Mouse (Mus musculus): ENCODE results near the gene Nxph4.
A peak's percentile ranks its signal among the peaks of the same experiment; 100 is the strongest.

The Nxph4 gene

DNA sequence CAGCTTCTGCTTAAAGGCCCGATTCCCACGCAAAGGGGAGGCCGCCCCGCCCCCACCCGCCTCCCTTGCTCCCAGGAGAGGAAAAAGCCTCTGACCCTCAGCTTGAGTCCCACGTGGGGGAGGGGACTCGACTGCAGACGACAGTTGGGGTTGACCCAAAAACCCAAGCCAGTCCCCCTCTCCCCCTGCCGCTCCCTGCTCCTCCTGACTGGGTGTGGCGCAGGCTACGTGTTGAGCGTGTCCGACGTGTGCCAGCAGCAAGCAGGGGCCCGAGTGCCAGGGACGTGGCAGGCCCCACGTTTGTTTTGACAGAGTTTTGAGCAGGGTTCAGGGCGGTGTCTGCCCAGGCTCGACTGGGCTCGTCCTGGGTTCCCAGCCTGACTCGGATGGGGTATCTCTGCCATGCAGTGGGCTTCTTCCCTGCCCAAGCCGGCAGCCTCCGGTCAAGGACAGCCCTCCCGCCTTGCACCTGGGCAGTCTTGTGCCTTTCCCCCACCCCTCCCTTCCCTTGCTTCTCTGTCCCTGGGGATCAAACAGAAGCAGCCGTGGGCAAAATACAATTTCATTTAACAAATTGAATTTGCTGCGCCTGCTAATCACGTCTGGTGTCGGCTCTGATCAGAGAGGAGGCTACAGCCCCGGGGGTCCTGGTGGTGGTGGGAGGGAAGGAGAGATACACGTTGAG lies 17.6 kb downstream of the Nxph4 start:
- no peak for DNase-seq (ENCODE audit: extremely low spot score, low read depth, low spot score)

DNA sequence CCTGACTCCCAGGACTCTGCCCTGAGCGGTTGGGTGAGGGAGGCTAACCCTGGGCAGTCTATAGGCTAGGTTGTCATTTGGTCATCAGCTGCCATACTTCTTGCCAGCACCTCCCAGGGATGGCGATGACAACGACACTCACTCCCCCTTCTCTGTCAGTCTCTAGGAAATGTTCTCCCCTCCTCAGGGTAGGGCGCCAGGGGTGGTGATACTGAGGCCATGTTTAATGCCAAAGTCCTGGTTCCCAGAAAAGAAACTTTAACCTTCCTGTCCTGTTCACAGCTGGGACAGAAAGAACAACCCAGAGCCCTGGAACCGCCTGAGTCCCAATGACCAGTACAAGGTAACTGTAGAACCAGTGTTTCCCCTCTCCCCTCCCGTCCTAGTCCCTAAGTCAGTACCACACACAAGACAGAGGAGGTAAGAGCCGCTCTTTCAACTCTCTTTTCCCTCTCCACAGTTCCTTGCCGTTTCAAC lies 18.3 kb downstream of the Nxph4 start:
- DNase-seq (ENCODE audit: extremely low spot score, low read depth, low spot score): no peak

DNA sequence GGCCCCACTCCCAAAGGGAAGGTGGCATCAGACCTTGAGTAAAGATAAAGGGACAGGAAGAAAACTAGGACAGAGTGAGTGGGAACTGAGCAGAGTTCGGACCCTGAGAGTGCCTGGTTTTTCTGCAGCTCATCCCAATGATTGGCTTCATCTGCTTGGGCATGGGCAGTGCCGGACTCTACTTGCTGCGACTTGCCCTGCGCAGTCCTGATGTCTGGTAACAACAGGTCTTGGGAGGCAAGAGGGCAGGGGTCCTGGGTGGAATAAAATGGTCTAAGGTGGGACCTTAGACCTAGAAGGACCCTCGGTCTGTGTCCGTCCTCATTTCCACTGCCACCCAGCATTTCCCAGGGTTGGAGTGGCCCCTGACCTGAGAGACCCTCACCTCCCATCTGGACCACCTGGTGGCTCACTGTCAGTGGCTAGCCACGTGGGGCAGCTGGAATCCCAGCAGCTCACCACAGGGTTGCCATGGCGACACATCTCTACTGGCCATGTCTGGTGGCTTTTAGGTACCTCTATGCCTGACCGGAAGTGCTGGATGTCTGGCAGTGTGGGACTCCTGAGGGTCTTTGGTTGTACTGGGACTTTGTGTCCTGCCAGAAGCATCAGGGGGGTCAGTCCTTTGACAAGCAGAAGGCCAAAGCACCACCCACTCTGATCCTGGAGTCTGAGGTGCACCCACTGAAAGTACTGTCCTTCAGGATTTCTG lies 18.9 kb downstream of the Nxph4 start:
- DNase-seq (ENCODE audit: extremely low spot score, low read depth, low spot score): no peak

DNA sequence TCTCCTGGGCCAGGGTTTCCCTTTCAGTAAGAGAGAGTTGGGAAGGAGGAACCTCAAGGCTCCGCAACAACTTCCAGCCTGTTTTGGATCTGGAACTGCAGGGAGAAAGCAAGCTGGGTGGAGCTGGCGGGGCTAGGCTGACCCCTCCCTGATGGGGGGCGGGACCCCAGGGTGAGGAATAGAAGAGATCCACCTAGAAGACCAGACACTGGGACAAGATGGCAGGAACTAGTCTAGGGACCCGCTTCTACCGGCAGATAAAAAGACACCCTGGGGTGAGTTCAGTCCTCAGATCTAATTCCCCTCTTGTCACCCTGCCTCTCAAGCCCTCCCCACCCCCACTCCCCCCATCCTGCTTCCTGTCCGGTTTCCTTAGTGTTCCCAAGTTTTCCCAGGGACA lies 19.6 kb downstream of the Nxph4 start, which contains the start of gene Ndufa4l2:
Ndufa4l2 (plus strand) TSS at position 204 of the 400 bp plus-strand sequence.
- no peak for DNase-seq (ENCODE audit: extremely low spot score, low read depth, low spot score)

DNA sequence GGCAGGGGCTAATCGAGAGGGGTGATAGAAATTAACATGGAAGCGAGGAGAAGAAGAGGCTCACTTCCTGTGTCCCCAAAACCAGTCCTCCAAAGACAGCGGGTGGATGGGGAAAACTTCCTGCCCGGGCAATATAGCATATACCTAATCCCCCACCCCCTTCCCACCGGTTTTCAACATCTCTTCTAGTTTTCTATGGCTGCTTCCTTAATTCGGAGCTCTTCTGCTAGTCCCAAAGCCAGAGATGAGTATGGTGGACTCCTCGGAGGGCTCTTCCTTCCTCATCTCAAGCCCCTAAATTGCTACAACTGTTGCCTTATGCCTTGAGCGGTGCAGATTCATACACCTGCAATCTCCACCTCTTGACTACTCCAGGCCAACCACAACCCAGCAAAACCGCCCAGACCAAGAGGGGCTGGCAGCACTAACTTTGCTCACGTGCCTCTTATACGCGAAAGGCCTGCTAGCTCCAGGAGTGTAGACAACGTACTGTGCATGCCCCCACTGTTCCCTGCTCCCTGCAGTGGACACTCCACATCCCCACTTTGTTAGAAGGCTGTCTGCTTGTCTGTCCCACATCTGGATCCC lies 20.2 kb downstream of the Nxph4 start:
- DNase-seq (ENCODE audit: extremely low spot score, low read depth, low spot score): no peak

DNA sequence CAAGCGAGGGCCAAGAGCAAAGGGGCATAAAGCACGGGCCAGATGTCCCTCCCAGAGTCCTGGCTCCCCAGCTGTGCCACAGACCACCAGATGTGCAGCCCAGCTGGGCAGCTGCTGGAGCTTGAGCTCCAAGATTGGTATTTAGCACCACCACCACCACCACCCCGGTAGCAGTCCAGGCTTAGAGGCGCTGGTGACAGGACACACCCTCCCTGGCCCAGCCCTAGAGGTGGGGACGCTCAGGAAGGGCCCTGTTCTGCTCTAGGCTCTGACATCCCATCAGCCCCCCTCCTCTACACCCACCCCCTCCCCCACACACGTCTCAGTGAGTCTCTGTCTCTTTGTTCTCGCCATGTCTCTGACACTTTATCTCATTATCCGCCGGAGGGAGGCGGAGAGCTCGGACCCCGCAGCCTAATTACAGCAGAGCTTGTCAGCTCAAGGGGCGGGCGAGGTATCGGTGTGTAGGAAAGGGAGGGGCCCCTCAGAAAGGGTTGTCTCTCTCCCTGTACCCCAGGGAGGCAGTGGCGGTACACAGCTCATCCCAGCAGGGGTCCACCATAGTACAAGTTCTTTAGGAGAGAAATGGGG lies 20.8 kb downstream of the Nxph4 start:
- no peak for DNase-seq (ENCODE audit: extremely low spot score, low read depth, low spot score)

DNA sequence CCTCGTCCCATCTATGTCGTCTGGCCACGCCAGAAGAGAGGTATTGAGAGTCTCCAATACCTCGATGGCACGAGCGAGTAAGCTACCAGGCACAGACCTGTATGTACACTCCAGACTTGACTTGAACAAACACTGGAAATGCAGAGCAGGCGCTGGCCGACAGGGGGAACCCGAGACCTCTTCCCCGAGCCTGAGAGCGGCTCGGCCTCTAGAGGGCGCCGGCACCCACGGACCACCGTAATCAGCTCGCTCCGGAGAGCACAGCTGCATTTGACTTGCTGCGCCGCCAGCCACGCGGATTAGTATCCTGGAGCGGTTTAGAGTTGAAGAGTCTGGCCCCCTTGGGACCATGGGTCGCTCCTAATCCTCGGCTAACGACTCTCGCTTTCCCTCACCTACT lies 21.5 kb downstream of the Nxph4 start:
- DNase-seq (ENCODE audit: extremely low spot score, low read depth, low spot score): no peak

DNA sequence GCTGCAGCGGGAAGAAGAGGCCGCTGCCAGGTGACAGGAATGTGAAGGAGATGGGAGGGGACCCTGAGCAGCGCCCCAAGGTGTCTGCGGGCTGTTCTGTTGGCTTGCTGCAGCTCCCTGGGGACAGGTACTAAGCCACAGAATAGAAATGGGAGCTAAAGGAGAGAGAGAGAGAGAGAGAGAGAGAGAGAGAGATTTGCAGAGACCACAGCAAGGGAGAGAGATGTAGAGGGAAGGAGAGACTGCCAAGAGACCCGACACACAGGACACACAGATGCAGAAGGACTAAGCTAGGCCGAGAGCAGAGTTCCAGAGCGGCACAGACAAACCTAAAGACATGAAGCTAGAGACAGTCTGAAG lies 22.1 kb downstream of the Nxph4 start:
- no peak for DNase-seq (ENCODE audit: extremely low spot score, low read depth, low spot score)

DNA sequence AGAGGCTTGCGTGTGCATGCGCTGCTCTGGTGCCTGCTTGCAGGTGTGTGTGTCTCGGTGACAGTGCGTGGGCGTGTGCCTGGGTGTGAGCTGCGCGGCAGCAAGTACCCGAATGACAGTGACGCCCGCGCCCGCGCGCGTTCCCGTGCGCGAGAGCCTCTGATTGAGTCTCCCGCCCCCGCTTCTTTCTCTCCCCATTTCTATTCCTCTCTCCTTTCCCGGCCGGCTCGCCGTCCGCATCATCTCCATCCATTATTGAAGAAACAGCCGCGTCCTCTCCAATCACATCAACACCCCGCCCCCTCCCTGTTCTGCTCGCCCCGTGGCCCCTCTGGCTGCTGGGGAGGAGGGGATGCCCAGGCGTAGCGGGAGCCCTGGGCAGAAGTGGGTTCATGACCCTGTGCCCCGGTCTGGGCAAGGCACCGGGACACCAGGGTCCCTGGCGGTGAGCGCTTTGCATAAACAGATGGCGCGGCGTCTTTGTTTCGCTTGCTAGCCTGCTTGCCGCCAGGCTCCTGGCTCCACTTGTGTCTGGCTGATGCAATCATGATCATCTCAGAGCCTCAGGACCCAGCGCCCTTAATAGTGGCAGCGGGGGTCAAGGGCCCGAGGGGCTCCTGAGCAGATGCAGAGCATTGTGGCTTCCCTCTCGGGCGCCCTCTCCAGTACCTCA lies 22.6 kb downstream of the Nxph4 start:
- no peak for DNase-seq (ENCODE audit: extremely low spot score, low read depth, low spot score)

DNA sequence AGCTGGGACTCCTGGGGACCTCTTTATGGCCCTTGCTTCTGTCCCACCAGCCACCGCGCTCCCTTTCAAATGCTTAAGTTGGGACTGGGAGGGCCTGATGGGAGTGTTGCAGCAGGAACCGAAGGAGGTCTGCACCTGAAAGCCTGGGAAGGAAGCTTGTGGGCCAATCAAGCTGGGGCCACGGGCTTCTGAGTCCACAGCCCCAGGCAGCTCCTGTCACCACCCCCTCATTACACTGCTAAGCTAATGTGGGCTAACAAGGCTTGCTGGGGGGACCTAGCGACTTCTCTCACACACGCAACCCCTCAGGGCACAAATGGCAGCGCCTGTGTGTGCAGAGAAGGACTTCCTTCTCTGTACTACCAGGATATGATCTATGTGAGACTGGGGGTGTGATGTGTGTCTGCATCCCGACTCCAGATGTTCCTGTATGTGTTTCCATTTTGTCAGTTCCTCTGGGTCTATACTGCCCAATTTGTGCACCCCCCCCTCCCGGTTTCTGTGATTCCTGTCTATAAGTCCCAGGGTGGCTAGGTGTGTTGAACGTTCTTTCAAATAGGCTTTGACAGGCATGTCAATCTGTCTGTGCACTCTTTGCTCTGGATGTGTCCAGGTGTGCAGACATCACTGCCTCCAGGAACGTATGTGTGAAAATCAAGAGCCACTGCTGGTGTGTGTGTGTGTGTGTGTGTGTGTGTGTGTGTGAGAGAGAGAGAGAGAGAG lies 23.3 kb downstream of the Nxph4 start:
- no peak for DNase-seq (ENCODE audit: extremely low spot score, low read depth, low spot score)

DNA sequence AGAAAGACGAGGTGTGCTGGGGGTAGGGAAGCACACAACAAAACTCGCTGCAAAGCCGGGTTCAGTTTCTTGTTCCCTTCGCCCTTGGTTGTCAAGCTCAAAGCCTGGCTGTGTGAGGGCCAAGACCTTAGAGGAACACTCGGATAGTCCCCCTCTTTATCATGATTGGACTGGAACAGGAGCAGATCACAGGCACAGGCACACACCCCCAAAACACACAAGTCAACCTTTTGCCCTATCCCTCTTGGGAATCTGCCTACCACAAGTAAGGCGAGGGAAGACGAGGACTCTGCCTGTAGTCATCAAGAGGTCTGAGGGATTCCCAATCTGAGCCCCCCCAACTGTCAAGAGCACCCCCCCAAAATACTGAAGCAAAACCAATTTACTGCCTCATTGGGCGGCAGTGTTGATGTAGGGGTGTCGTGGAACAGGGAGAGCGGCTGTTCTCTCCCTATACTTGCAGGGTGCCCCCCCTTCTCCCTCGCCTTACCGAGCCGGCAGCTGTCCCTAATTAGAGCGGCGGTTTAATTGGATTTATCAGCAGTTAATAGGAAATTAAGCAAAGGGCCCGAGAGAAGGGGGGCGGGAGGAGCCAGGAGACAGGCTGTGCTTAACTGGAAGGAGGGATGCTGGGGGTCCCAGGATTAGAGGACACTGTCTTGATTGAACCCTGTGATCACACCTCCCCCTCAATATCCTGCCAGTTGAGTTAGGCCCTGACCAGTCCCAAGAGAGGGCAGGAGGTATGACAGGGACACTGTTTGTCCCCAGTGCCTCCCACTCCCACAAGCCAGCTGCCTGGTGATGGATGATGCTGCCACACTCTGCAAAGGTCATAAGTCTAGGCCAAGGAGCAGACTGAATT lies 24.3 kb downstream of the Nxph4 start:
- no peak for DNase-seq (ENCODE audit: extremely low spot score, low read depth, low spot score)

DNA sequence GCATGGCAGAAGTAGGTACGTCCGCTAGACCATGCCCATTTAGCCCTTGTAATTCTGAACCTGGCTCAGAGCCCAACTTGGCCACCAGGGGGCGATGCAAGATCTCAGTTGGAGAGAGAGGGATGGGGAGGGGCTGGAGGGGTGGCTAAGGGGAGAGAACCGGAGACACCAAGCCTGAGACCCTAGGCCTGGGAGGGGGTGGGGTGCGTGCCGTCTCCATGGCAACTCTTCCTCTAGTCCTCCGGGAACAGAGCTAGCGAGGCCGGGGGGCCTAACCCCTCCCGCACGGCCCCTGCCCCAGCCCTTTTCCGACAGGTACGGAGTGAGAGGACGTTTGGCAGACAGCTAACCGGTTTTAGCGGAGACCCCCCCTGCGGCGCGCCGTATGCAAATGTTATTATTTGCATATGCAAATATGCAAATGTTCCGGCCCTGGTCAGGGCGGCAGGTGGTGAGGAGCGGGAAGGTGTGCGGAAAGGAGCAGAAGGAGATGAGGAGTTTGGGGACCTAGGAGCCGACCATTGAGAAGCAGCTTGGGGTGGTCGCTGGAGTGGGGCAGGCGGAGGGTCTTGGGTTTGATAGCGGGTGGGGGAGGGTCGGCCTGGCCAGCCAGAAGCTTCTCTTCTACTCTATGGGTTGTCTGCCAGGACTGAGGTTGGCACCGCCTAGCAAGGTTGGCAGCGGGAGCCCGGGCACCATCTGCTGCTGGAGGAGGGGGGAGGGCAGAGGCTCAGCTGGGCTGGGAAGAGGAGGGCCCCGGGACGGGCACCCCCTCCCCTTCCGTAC lies 25.1 kb downstream of the Nxph4 start:
- DNase-seq (ENCODE audit: extremely low spot score, low read depth, low spot score): peak; percentile 94

DNA sequence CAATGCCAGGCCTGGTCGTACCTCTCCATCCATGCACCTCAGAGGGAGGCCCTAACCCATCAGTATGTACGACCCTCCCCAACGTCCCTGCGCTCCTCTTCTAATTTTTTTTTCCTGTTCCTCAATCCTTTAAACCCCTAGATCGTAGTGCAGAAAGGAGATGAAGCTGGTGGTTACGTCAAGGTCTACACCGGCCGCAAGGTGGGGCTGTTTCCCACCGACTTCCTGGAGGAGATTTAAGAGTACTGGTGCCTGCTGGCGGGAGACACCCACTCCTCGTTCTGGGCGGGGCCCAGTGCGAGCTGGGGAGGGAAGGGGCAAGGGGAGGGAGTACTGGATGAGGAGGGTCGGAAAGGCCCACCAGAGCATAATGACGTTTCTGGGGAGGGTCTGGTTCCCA lies 26.1 kb downstream of the Nxph4 start:
- DNase-seq (ENCODE audit: extremely low spot score, low read depth, low spot score): no peak

DNA sequence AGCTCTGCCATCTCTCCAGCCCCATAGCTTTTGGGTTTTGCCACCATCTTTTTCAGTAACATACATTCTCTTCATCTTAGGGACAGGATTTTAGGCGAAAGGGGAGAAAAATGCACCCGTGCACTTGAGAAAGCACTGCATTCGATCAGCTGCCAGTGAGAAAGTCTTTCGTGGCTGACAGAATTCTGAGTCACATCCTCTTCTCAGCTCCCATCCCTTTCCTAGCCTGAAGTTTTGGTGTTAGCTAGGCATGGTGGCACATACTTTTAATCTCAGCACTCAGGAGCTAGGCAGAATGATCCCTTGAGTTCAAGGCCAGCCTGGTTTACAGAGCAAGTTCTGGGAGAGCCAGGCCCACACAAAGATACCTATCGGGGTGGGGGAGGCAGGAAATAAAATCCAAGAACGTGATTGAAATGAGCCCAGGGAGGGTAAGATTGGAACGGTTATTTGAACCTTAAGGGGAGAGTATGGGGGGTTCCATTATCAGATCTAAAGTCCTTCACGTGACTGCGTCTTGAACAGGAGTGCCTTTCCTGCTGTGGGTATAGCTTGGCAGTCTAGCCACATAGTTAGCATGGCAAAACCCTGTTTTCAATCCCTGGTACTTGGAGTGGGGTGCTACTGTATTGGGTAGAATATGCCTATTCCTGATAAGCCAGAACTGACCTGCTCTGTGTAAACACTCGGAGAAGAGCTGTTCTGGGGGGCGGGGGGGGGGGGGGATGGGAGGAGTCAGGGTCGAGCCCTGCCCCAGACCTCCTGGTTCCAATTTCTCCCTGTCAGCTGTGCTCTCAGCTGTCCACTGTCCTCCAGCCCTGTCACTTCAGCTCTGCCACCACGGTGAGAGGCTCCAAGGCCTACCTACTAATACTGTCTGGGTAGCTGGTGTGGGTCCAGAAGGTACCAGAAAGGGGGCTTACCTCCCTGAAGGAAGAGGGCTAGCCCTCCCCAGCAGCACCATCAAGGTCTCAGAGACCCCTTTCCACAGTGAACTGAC lies 33.2 kb downstream of the Nxph4 start, which contains the start of gene Stac3:
Stac3 (plus strand) TSS at position 793 of the 1,000 bp plus-strand sequence.
- no peak for DNase-seq (ENCODE audit: extremely low spot score, low read depth, low spot score)

DNA sequence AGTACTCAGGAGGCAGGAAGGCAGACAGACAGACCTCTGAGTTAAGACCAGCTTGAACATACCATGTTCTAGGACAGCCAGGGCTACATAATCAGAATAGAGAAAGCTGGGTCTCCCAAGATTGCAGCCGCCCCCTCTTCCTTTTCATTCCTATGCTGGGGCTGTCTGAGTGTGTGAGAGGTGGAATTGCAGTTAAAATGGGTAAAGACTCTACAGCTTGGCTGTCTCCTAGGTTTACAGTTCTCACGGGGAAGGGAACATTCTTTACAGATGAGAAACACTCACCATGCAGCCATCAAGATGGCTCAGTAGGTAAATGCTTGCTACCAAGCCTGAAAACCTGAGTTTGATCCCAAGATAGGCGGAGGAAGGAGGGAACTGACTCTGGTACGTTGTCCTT lies 34.3 kb downstream of the Nxph4 start:
- no peak for DNase-seq (ENCODE audit: extremely low spot score, low read depth, low spot score)

DNA sequence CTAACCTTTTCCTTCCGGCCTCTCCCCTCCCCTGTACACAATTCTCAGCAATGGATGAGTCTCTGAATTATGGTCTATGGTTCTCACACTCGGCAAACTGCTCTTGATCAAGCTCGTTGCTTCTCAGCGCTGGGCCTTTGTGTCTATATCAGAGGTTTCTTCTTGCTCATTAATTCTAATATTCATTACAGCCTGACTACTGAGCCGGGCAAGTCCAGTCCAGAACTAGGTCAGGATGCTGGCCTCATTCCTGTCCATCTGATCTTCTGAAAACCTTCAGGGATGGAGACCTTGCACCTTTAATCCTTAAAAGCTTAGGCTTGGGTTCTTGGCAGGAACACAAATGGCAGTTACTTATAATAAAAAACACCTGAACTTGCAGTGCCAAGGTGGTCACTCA lies 34.8 kb downstream of the Nxph4 start:
- DNase-seq (ENCODE audit: extremely low spot score, low read depth, low spot score): no peak

DNA sequence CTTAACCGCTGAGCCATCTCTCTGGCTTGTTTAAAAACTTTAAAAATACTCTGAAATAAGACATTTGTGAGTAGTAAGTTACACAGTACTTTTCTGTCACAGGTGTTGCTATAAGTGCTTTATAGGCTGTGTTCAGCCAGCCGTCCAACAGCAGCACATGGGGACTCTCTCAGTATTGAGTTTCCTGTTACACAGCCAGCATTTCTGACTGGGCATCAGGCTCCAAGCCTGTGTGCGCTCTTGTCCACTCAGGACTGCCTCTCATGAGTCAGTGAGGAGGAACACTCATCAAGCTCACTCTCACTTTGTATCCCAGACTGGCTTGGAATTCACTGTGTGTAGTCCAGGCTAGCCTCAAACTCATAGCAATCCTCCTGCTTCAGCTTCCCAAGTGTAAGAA lies 38.2 kb downstream of the Nxph4 start:
- no peak for DNase-seq (ENCODE audit: extremely low spot score, low read depth, low spot score)

DNA sequence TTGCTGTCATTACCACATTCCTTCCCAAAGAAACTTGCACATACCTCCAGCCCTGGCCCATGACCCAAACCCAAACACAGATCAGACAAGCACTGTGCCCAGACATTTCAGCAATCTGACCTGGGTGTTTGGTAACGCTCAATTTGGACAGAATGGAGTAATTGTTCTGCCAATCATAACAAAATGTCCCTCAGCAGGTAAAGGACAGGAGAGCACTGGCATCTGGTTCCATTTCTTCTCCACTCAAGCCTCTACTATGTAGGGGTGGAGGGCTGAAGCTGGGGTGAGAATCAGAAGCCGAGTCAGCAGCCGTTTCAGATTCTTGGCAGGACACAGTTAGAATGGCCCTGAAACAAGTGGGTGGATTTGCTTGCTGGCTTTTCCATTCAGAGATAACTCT lies 42.2 kb downstream of the Nxph4 start:
- DNase-seq (ENCODE audit: extremely low spot score, low read depth, low spot score): no peak

All from hindlimb bud, embryonic 11.5 days (tissue).